Mouse (Mus musculus) lung, postnatal 0 days (tissue): ENCODE results near the gene Tmem251. TPM values are rescaled to one million over a fixed set of nuclear protein-coding genes. Genes with fewer than 3 reads are reported as not detected.
A peak's percentile ranks its signal among the peaks of the same experiment; 100 is the strongest.

ENCODE experiments used
- ATAC-seq: fragments of 200-750 bp; cut with Nextera tagmentation; 2 replicates; pipeline ENCODE4 v1.8.0; 2017; ENCODE audit warnings: moderate library complexity
- DNase-seq: peaks from one replicate; pipeline ENCODE4 v3.0.0-alpha.2; 2016; ENCODE audit warnings: low spot score
- H3K27ac ChIP-seq: fragments of 300-500 bp; sonication (generic); 2 replicates; pipeline ENCODE4 v1.5.1; 2014; ENCODE audit warnings: antibody characterized with exemption, mild to moderate bottlenecking, low read length, mixed read lengths
- H3K27me3 ChIP-seq: fragments of 300-500 bp; sonication (generic); replicated peaks from 2 replicates; pipeline ENCODE4 v1.6.1; 2014; ENCODE audit warnings: low read length, mixed read lengths; ENCODE audit not compliant: insufficient read depth
- H3K36me3 ChIP-seq: fragments of 300-500 bp; sonication (generic); 2 replicates; pipeline ENCODE4 v1.6.1; 2014; ENCODE audit warnings: low read length, mixed read lengths; ENCODE audit not compliant: insufficient read depth
- H3K4me1 ChIP-seq: fragments of 300-500 bp; sonication (generic); 2 replicates; pipeline ENCODE4 v1.6.1; 2014; ENCODE audit warnings: antibody characterized with exemption, low read depth, low read length, mixed read lengths; ENCODE audit not compliant: insufficient read depth
- H3K4me2 ChIP-seq: fragments of 300-500 bp; sonication (generic); replicated peaks from 2 replicates; pipeline ENCODE4 v1.6.1; 2014; ENCODE audit warnings: low read depth, mild to moderate bottlenecking, low read length, moderate library complexity, mixed read lengths
- H3K4me3 ChIP-seq: fragments of 300-500 bp; sonication (generic); 2 replicates; pipeline ENCODE4 v1.5.1; 2014; ENCODE audit warnings: low read depth, low read length
- H3K9ac ChIP-seq: fragments of 300-500 bp; sonication (generic); replicated peaks from 2 replicates; pipeline ENCODE4 v1.6.1; 2014; ENCODE audit warnings: low read depth, mild to moderate bottlenecking
- H3K9me3 ChIP-seq: fragments of 300-500 bp; sonication (generic); 2 replicates; pipeline ENCODE4 v1.6.1; 2016; ENCODE audit warnings: low read length, mixed read lengths
- CTCF ChIP-seq: IDR thresholded peaks from 2 replicates; pipeline ENCODE4 v1.5.1; 2016; ENCODE audit warnings: antibody characterized with exemption, mild to moderate bottlenecking
- EP300 ChIP-seq: IDR thresholded peaks from 2 replicates; pipeline ENCODE4 v1.6.1; 2016; ENCODE audit warnings: antibody characterized with exemption, mild to moderate bottlenecking, control low read depth
- WGBS: fragments of 180-500 bp; shearing (Covaris S2); extraction: QIAGEN DNeasy Blood & Tissue Kit; methylation state at CpG from one replicate; pipeline ENCODE4 v1.1.7; 2014; 5-methylcytosine and 5-hydroxymethylcytosine counted together
- polyA plus RNA-seq: library from polyadenylated mRNA; unstranded; fragments of >200 nt; fragmentation: Nextera tagmentation; extraction: Ambion mirVana; gene quantifications from 2 replicates; pipeline ENCODE4 v1.2.1, GENCODE M21; 2015

Gene Tmem251
- polyA plus RNA-seq, 1 experiment from 2014 or later: 12.5 TPM

- WGBS: 36% methylated on average over 1 of the region's 1 CpGs
These were observed 44.4 kb upstream of the Tmem251 start for GRCm38 (mm10) chr12:102699156-102699555.

GRCm38 (mm10) chr12:102700453-102700852 is 43.1 kb upstream of the Tmem251 start:
- no peaks in the 10 kb centered on the region for H3K27me3 ChIP-seq
- no peaks in the 10 kb centered on the region for H3K9me3 ChIP-seq
- no peak for TF ChIP-seq EP300
- no peak for TF ChIP-seq CTCF
- H3K4me1 ChIP-seq: peaks cover 21% of the 10 kb centered on the region; the same call in 1 of the 2 replicates
- H3K36me3 ChIP-seq: no peaks in the 10 kb centered on the region
- H3K27ac ChIP-seq: no peak overlapping the region
- H3K4me3 ChIP-seq: no peak overlapping the region
- H3K9ac ChIP-seq: no peak overlapping the region
- WGBS: 63% methylated on average over 12 of the region's 12 CpGs
- DNase-seq (no peak), ATAC-seq (no peak)
- H3K4me2 ChIP-seq: no peak overlapping the region

More at GRCm38 (mm10) chr12:102699156-102699555, 44.4 kb upstream of the Tmem251 start:
- H3K4me1 ChIP-seq: peaks cover 19% of the 10 kb centered on the region; the same call in 1 of the 2 replicates
- H3K27me3 ChIP-seq: no peaks in the 10 kb centered on the region
- ATAC-seq (no peak), DNase-seq (no peak)
- no peaks in the 10 kb centered on the region for H3K36me3 ChIP-seq
- H3K27ac ChIP-seq: no peak overlapping the region
- no peak overlapping the region for H3K4me2 ChIP-seq
- no peak overlapping the region for H3K9ac ChIP-seq
- H3K4me3 ChIP-seq: no peak overlapping the region
- no peak for TF ChIP-seq EP300
- TF ChIP-seq CTCF: no peak
- H3K9me3 ChIP-seq: no peaks in the 10 kb centered on the region

GRCm38 (mm10) chr12:102701691-102702207 is 41.8 kb upstream of the Tmem251 start:
- H3K4me2 ChIP-seq: no peak overlapping the region
- WGBS: 87% methylated on average over 5 of the region's 5 CpGs
- DNase-seq (no peak), ATAC-seq (no peak)
- TF ChIP-seq EP300 (no peak), CTCF (no peak)
- no peak overlapping the region for H3K9ac ChIP-seq
- no peaks in the 10 kb centered on the region for H3K36me3 ChIP-seq
- H3K9me3 ChIP-seq: no peaks in the 10 kb centered on the region
- no peak overlapping the region for H3K4me3 ChIP-seq
- no peak overlapping the region for H3K27ac ChIP-seq
- H3K27me3 ChIP-seq: no peaks in the 10 kb centered on the region
- H3K4me1 ChIP-seq: peaks cover 27% of the 10 kb centered on the region; the same call in 1 of the 2 replicates

GRCm38 (mm10) chr12:102702356-102703110 is 41.0 kb upstream of the Tmem251 start:
- no peaks in the 10 kb centered on the region for H3K27me3 ChIP-seq
- peak overlapping the region; percentile 76 for H3K27ac ChIP-seq
- H3K4me2 ChIP-seq: peak overlapping the region; percentile 99
- 0 out of 2 replicates have a peak overlapping the region, but pooled peaks have one; percentile 5 for H3K9ac ChIP-seq
- H3K4me1 ChIP-seq: peaks cover 27% of the 10 kb centered on the region; the same call in 1 of the 2 replicates
- WGBS: 10% methylated on average over 15 of the region's 15 CpGs
- H3K4me3 ChIP-seq: peak overlapping the region; percentile 21; the same call in 1 of the 2 replicates
- H3K9me3 ChIP-seq: no peaks in the 10 kb centered on the region
- no peaks in the 10 kb centered on the region for H3K36me3 ChIP-seq
- TF ChIP-seq EP300 (0 out of 2 replicates have a peak, but pooled peaks have one; percentile 35), CTCF (peak; percentile 76)
- no peak for ATAC-seq
- DNase-seq: peak; percentile 93

- DNase-seq: peak; percentile 41
- H3K36me3 ChIP-seq: no peaks in the 10 kb centered on the region
- no peaks in the 10 kb centered on the region for H3K27me3 ChIP-seq
- peak overlapping the region; percentile 21; the same call in 1 of the 2 replicates for H3K4me3 ChIP-seq
- 0 out of 2 replicates have a peak overlapping the region, but pooled peaks have one; percentile 5 for H3K9ac ChIP-seq
- peaks cover 27% of the 10 kb centered on the region; the same call in 1 of the 2 replicates for H3K4me1 ChIP-seq
- H3K4me2 ChIP-seq: peak overlapping the region; percentile 99
- H3K9me3 ChIP-seq: no peaks in the 10 kb centered on the region
- 7% methylated on average over 4 of the region's 4 CpGs for WGBS
- ATAC-seq: no peak
- peak overlapping the region; percentile 76; the same call in 1 of the 2 replicates for H3K27ac ChIP-seq
- peak; percentile 52 for TF ChIP-seq CTCF
- TF ChIP-seq EP300: no peak
These were observed 40.5 kb upstream of the Tmem251 start for GRCm38 (mm10) chr12:102703111-102703412.

- ATAC-seq: no peak
- H3K4me1 ChIP-seq: peaks cover 27% of the 10 kb centered on the region; the same call in 1 of the 2 replicates
- H3K36me3 ChIP-seq: no peaks in the 10 kb centered on the region
- no peak overlapping the region for H3K9ac ChIP-seq
- DNase-seq: no peak
- WGBS: 51% methylated on average over 6 of the region's 6 CpGs
- peak overlapping the region; percentile 99 for H3K4me2 ChIP-seq
- H3K27ac ChIP-seq: no peak overlapping the region
- no peak overlapping the region for H3K4me3 ChIP-seq
- no peaks in the 10 kb centered on the region for H3K27me3 ChIP-seq
- H3K9me3 ChIP-seq: no peaks in the 10 kb centered on the region
- no peak for TF ChIP-seq EP300
- TF ChIP-seq CTCF: no peak
These were observed 40.1 kb upstream of the Tmem251 start for GRCm38 (mm10) chr12:102703441-102703840.
